In genomic region chr5:112956368-112956767, GRCm38 (mm10) we compare ENCODE assay signal across 22 mouse cellular contexts. TPM values are rescaled to one million over a fixed set of nuclear protein-coding genes. Genes with fewer than 3 reads are reported as not detected.
DNase-seq lines count a peak whose midpoint lies in the region; ATAC-seq lines count a peak whose summit lies in the region.
"Had no signal": no experiment of that assay in that cellular context is flagged by ENCODE, and none has a peak within 500 bp of the region (broad histone marks: within the 10 kb centered on the region; RNA-seq: fewer than 3 reads in every experiment).

No protein-coding gene starts in this region.

- no peak overlapping the region for H3K4me3 ChIP-seq in heart, embryonic 10.5 days
- no peak overlapping the region for H3K4me3 ChIP-seq in heart, embryonic 16.5 days (ENCODE audit: low read length)
- H3K4me3 ChIP-seq in liver, embryonic 12.5 days, result no peak overlapping the region
- no peak overlapping the region for H3K4me3 ChIP-seq in liver, embryonic 11.5 days (ENCODE audit: low read depth, low read length)
- H3K4me3 ChIP-seq: forebrain, embryonic 10.5 days; forebrain, embryonic 13.5 days; hindbrain, embryonic 12.5 days; hindbrain, embryonic 15.5 days had no signal

- H3K27ac ChIP-seq in heart, embryonic 10.5 days, result 0 out of 2 replicates have a peak overlapping the region, but pooled peaks have one; percentile 42
- H3K27ac ChIP-seq in heart, embryonic 16.5 days (ENCODE audit: low read length), result no peak overlapping the region
- H3K27ac ChIP-seq in liver, embryonic 12.5 days, result no peak overlapping the region
- no peak overlapping the region for H3K27ac ChIP-seq in liver, embryonic 11.5 days (ENCODE audit: low read depth, low read length)
- H3K27ac ChIP-seq: forebrain, embryonic 10.5 days; forebrain, embryonic 13.5 days; hindbrain, embryonic 12.5 days; hindbrain, embryonic 15.5 days had no signal

- H3K4me1 ChIP-seq in heart, embryonic 10.5 days, result peaks cover 45% of the 10 kb centered on the region
- peaks cover 17% of the 10 kb centered on the region for H3K4me1 ChIP-seq in heart, embryonic 16.5 days (ENCODE audit: control insufficient read depth, insufficient read depth, low read length)
- H3K4me1 ChIP-seq in liver, embryonic 12.5 days, result no peaks in the 10 kb centered on the region
- H3K4me1 ChIP-seq in liver, embryonic 11.5 days (replicated peaks; ENCODE audit: control insufficient read depth, insufficient read depth, low read length), result no peaks in the 10 kb centered on the region
- H3K4me1 ChIP-seq: forebrain, embryonic 13.5 days had no signal

- no peaks in the 10 kb centered on the region for H3K9me3 ChIP-seq in heart, embryonic 10.5 days
- no peaks in the 10 kb centered on the region for H3K9me3 ChIP-seq in heart, embryonic 16.5 days (replicated peaks; ENCODE audit: control insufficient read depth, low read length)
- no peaks in the 10 kb centered on the region for H3K9me3 ChIP-seq in liver, embryonic 12.5 days (replicated peaks)
- H3K9me3 ChIP-seq in liver, embryonic 11.5 days (ENCODE audit: control insufficient read depth, low read length), result no peaks in the 10 kb centered on the region
- H3K9me3 ChIP-seq: forebrain, embryonic 10.5 days; forebrain, embryonic 13.5 days; hindbrain, embryonic 12.5 days; hindbrain, embryonic 15.5 days had no signal

- DNase-seq in heart, embryonic 10.5 days (ENCODE audit: low spot score), result no peak
- DNase-seq in heart, postnatal 14 days, result no peak
- no peak for DNase-seq in heart, adult 8-10 months (ENCODE audit: low spot score)
- no peak for DNase-seq in liver, embryonic 11.5 days (ENCODE audit: low spot score)
- DNase-seq in adrenal gland, postnatal 36 days, result no peak
- DNase-seq: adrenal gland, adult 8-10 months; adrenal gland, postnatal 25 days; cerebellum, adult 18-20 months; cerebellum, adult 9-10 months; cerebellum, postnatal 14 days; gastrocnemius, postnatal 10 days; gastrocnemius, postnatal 36 days had no signal

- 82% methylated on average over 8 of the region's 8 CpGs for WGBS in heart, embryonic 10.5 days
- WGBS in heart, embryonic 16.5 days, result 86% methylated on average over 8 of the region's 8 CpGs
- WGBS in liver, embryonic 12.5 days (ENCODE audit: insufficient replicate concordance), result 67% methylated on average over 8 of the region's 8 CpGs
- WGBS in liver, embryonic 11.5 days, result 70% methylated on average over 8 of the region's 8 CpGs

- no peak for ATAC-seq in heart, embryonic 16.5 days (replicated peaks; ENCODE audit: extremely low read depth, insufficient read depth, low FRiP score)
- 0 out of 2 replicates have a peak, but pooled peaks have one; percentile 31 for ATAC-seq in liver, embryonic 12.5 days
- no peak for ATAC-seq in liver, embryonic 11.5 days (replicated peaks; ENCODE audit: low FRiP score)
- no peak for ATAC-seq in megakaryocyte progenitor cell, adult 5-6 weeks (replicated peaks; ENCODE audit: poor library complexity)
- ATAC-seq: activated CD4-positive, CD25-positive, alpha-beta regulatory T cell, adult 4 months; forebrain, embryonic 13.5 days; forebrain, embryonic 16.5 days had no signal

- H3K27me3 ChIP-seq in heart, embryonic 10.5 days (ENCODE audit: insufficient read depth, poor library complexity, severe bottlenecking), result no peaks in the 10 kb centered on the region
- no peaks in the 10 kb centered on the region for H3K27me3 ChIP-seq in heart, embryonic 16.5 days (ENCODE audit: control insufficient read depth, insufficient read depth, low read length)
- no peaks in the 10 kb centered on the region for H3K27me3 ChIP-seq in liver, embryonic 12.5 days (replicated peaks)
- H3K27me3 ChIP-seq in liver, embryonic 11.5 days (replicated peaks; ENCODE audit: control insufficient read depth, insufficient read depth, low read length), result no peaks in the 10 kb centered on the region
- H3K27me3 ChIP-seq: hindbrain, embryonic 12.5 days; hindbrain, embryonic 15.5 days had no signal

- H3K4me2 ChIP-seq in heart, embryonic 16.5 days (ENCODE audit: low read depth, low read length), result peak overlapping the region; percentile 57
- no peak overlapping the region for H3K4me2 ChIP-seq in liver, embryonic 12.5 days
- H3K4me2 ChIP-seq in liver, embryonic 11.5 days, result no peak overlapping the region
- H3K4me2 ChIP-seq: forebrain, embryonic 13.5 days; heart, embryonic 11.5 days; hindbrain, embryonic 12.5 days; hindbrain, embryonic 15.5 days had no signal

- H3K9ac ChIP-seq in heart, embryonic 16.5 days (ENCODE audit: low read length), result no peak overlapping the region; the same call in 1 of the 2 replicates
- no peak overlapping the region for H3K9ac ChIP-seq in liver, embryonic 12.5 days
- no peak overlapping the region for H3K9ac ChIP-seq in liver, embryonic 11.5 days (ENCODE audit: low read depth, low read length)
- H3K9ac ChIP-seq: forebrain, embryonic 13.5 days; hindbrain, embryonic 12.5 days; hindbrain, embryonic 15.5 days had no signal

- H3K36me3 ChIP-seq in heart, embryonic 10.5 days, result peaks cover 12% of the 10 kb centered on the region
- no peaks in the 10 kb centered on the region for H3K36me3 ChIP-seq in heart, embryonic 16.5 days (ENCODE audit: control insufficient read depth, insufficient read depth)
- no peaks in the 10 kb centered on the region for H3K36me3 ChIP-seq in liver, embryonic 12.5 days
- no peaks in the 10 kb centered on the region for H3K36me3 ChIP-seq in liver, embryonic 11.5 days (ENCODE audit: control insufficient read depth, insufficient read depth, low read length)
- H3K36me3 ChIP-seq: forebrain, embryonic 10.5 days; hindbrain, embryonic 12.5 days; hindbrain, embryonic 15.5 days had no signal

- intact Hi-C loops in heart, postnatal 14 days (cut with DNase I), result no loop called here

RNA-seq across cellular contexts. Expression of gene Grk3, which starts 59.2 kb away (rescaled TPM):
- polyA plus RNA-seq in heart, embryonic 10.5 days (2016; fragmentation: Nextera tagmentation; extraction: Ambion mirVana), result 10.6 and 13.3 TPM in 2 replicates
- 1 to 10 TPM; 8.5 to 9.3 TPM for total RNA-seq in heart, postnatal 14 days (2021)
- 21.7 and 23.9 TPM in 2 replicates for polyA plus RNA-seq in heart, embryonic 16.5 days (2015; fragmentation: Nextera tagmentation; extraction: Ambion mirVana)
- total RNA-seq in heart, adult 8-10 months (2022), result 1 to 10 TPM; 3.5 to 5.2 (median 4.6) TPM
- 2.4 TPM in 2 replicates for polyA plus RNA-seq in liver, embryonic 12.5 days (2016; fragmentation: Nextera tagmentation; extraction: Ambion mirVana)
- 3.8 and 4.2 TPM in 2 replicates for polyA plus RNA-seq in liver, embryonic 11.5 days (2014; fragmentation: Nextera tagmentation; extraction: Ambion mirVana)
- total RNA-seq in adrenal gland, postnatal 36 days (2021), result 10 to 100 TPM; 14.3 to 14.9 TPM
- total RNA-seq in megakaryocyte progenitor cell, adult 5-6 weeks (2015), result 17.0 and 18.6 TPM in 2 replicates
- total RNA-seq in megakaryocyte progenitor cell, adult 5-6 weeks (2017), result 18.7 and 21.8 TPM in 2 replicates
- polyA plus RNA-seq: activated CD4-positive, CD25-positive, alpha-beta regulatory T cell, adult 4 months had no signal
